Mouse (Mus musculus) lung, adult 2 months (tissue): Measurements from ENCODE around the gene Snrnp40. TPM values are rescaled to one million over a fixed set of nuclear protein-coding genes. Genes with fewer than 3 reads are reported as not detected.
A peak's percentile ranks its signal among the peaks of the same experiment; 100 is the strongest.

Source experiments
- DNase-seq: peaks from one replicate; pipeline ENCODE4 v3.0.0; 2022
- H3K4me1 ChIP-seq: fragments of 200-500 bp; 2 replicates; pipeline ENCODE4 v1.6.1; 2011; ENCODE audit warnings: low read length; ENCODE audit not compliant: control insufficient read depth, insufficient read depth
- H3K4me3 ChIP-seq: fragments of 200-500 bp; replicated peaks from 2 replicates; pipeline ENCODE3; 2011; ENCODE audit warnings: low read depth, mild to moderate bottlenecking, control low read depth, low read length; ENCODE audit errors: extremely low read depth
- CTCF ChIP-seq: fragments of 200-500 bp; IDR thresholded peaks from 2 replicates; pipeline ENCODE4 v1.5.1; 2011; ENCODE audit warnings: mild to moderate bottlenecking, low read length, control low read depth; ENCODE audit not compliant: insufficient read depth
- POLR2A ChIP-seq: fragments of 200-500 bp; IDR thresholded peaks from 2 replicates; pipeline ENCODE4 v1.6.1; 2011; ENCODE audit warnings: low read depth, mild to moderate bottlenecking, control low read depth, low read length, borderline replicate concordance; ENCODE audit errors: extremely low read depth
- WGBS: fragments of 180-500 bp; shearing (Covaris S2); methylation state at CpG from one replicate; pipeline ENCODE4 v1.1.7; 2018; 5-methylcytosine and 5-hydroxymethylcytosine counted together
- polyA plus RNA-seq: library from polyadenylated mRNA; depleted of rRNA; stranded (reverse); fragments of >200 nt; gene quantifications from 2 replicates; pipeline ENCODE4 v1.2.3, GENCODE M21; 2012

Snrnp40 gene
- polyA plus RNA-seq, 1 experiment = 26.2 TPM

DNA sequence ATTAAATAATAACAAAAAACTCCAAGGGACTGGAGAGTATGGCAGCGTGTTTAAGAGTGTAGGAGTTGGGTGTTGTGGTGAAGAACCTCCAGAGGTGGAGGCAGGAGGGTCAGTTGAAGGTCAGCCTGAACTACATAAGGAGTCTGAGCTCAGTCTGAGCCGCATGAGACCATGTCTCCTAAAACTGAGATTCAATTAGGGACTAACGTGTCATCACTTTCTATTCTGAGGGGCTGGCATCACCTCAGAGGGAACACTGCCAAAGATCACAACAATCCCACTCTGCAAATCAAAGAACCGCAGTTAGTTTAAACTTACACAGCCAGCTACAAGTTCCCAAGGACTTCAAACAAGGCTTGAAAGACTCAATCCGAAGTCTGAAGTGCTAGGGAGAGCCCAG is 36.3 kb upstream of the Snrnp40 start:
- Histone ChIP-seq H3K4me1 (no peaks in the 10 kb centered on the region), H3K4me3 (no peak overlapping the region)
- 39% methylated on average over 5 of the region's 5 CpGs for WGBS
- TF ChIP-seq POLR2A (no peak), CTCF (no peak)
- DNase-seq = no peak

- WGBS = 100% methylated on average over 2 of the region's 2 CpGs
- no peak for DNase-seq
- TF ChIP-seq POLR2A (no peak), CTCF (no peak)
- H3K4me1 ChIP-seq = no peaks in the 10 kb centered on the region
- H3K4me3 ChIP-seq = no peak overlapping the region
These were observed 34.5 kb upstream of the Snrnp40 start for GRCm38 (mm10) chr4:130325446-130325845.

GRCm38 (mm10) chr4:130327366-130327765 is 32.6 kb upstream of the Snrnp40 start:
- Histone ChIP-seq H3K4me1 (no peaks in the 10 kb centered on the region), H3K4me3 (no peak overlapping the region)
- 82% methylated on average over 9 of the region's 9 CpGs for WGBS
- TF ChIP-seq CTCF (no peak), POLR2A (no peak)
- no peak for DNase-seq

DNA sequence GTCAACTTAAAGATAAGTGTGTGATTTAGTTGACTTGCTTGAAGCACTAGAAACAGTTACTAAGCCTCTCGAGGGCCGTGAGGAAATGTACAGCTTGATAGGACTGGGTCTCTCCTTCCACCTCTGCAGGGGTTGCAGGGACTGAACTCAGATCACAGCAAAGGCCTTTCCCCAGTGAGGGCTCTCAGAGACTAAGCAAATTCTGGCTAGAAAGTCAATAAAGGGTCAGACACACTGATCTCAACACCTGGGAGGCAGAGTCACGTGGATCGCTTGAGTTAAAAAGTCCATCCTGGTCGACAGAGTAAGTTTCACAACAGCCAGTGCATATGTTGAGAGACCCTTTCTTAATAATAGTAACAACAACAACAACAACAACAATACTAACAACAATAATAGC is 24.1 kb upstream of the Snrnp40 start:
- H3K4me3 ChIP-seq = no peak overlapping the region
- DNase-seq = no peak
- 78% methylated on average over 5 of the region's 5 CpGs for WGBS
- TF ChIP-seq POLR2A (no peak), CTCF (no peak)
- H3K4me1 ChIP-seq = no peaks in the 10 kb centered on the region

GRCm38 (mm10) chr4:130341691-130342090 is 18.2 kb upstream of the Snrnp40 start:
- H3K4me3 ChIP-seq = no peak overlapping the region

DNA sequence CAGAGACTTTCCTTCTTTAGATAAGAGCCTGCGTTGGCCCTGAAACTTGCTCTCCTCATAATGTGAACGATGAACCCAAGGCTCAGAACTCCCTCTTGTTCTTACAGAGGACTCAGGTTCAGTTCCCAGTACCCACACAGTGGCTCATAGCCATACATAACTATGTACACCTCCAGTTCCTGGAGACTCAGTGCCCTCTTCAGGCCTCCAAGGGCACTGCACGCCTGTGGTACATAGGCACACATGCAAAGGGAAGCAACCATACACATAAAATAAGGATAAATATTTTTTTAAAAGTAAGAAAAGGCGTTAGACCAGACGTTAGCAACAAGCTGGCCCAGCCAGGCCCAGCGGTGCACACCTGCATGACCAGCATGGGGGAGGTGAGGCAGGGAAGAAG is 10.3 kb upstream of the Snrnp40 start:
- no peaks in the 10 kb centered on the region for H3K4me1 ChIP-seq
- WGBS = 98% methylated on average over 6 of the region's 6 CpGs
- no peak for DNase-seq
- H3K4me3 ChIP-seq = no peak overlapping the region
- TF ChIP-seq POLR2A (no peak), CTCF (peak; percentile 43)

More at GRCm38 (mm10) chr4:130341691-130342090, 18.2 kb upstream of the Snrnp40 start:
- DNase-seq = peak; percentile 47
- H3K4me1 ChIP-seq = no peaks in the 10 kb centered on the region
- 25% methylated on average over 4 of the region's 4 CpGs for WGBS
- TF ChIP-seq POLR2A (no peak), CTCF (0 out of 2 replicates have a peak, but pooled peaks have one; percentile 10)

DNA sequence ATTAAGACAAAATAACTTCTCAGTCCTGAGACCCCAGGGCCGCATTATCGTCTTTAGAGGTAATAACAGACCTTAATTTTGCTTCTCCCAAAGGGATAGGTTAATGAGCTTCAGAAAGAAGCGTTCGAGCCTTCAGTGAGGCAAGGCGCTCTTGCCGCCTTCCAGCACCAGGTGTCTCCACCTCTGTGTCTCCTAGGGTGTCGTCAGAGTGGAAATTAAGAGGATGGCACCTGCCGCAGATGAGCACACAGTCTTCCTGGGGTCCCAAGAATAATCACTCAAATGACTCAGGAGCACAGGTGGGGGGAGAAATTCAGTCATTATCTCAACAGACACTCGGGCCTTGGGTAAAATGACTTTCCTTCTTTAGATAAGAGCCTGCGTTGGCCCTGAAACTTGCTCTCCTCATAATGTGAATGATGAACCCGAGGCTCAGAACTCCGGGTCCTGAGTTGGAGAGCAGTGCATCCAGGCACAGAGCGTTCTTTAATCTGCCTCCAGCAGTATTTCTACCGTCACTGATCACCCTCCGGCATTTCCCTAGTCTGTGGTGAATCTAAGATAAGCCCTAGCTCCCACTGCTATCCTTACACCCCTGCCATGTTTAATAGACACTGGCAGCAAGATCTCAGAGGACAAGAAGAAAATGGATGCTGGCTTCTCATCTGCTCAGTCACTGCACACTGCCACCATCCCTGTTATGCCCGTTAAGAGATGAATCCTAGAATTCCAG is 9.1 kb upstream of the Snrnp40 start:
- whole genome bisulfite sequencing = 88% methylated on average over 16 of the region's 16 CpGs
- no peaks in the 10 kb centered on the region for H3K4me1 ChIP-seq

DNA sequence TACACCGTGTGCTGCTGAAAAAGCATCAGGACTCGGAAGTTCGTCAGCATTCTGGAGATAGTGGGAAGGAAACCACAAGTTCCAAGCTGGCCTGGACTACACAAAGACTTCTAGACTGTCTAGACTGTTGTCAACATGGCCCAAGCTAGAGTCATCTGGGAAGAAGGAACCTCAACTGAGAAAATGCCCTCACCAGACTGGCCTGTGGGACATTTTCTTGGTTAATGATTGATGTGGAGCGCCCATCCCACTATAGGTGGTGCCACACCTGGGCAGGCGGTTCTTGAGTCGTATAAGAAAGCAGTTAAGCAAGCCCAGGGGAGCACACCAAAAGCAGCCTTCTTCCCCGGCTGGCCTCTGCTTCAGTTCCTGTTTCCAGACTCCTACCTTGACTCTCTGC is 7.3 kb upstream of the Snrnp40 start:
- TF ChIP-seq CTCF (no peak), POLR2A (no peak)
- no peaks in the 10 kb centered on the region for H3K4me1 ChIP-seq
- 88% methylated on average over 7 of the region's 7 CpGs for WGBS
- DNase-seq = no peak
- H3K4me3 ChIP-seq = no peak overlapping the region

More for the DNA sequence above, 9.1 kb upstream of the Snrnp40 start:
- TF ChIP-seq POLR2A (no peak), CTCF (no peak)
- H3K4me3 ChIP-seq = no peak overlapping the region
- no peak for DNase-seq

GRCm38 (mm10) chr4:130357946-130358345 is 2.0 kb upstream of the Snrnp40 start:
- Histone ChIP-seq H3K4me3 (no peak overlapping the region), H3K4me1 (peaks cover 5% of the 10 kb centered on the region; the same call in 1 of the 2 replicates)
- no peak for TF ChIP-seq CTCF
- no peak for TF ChIP-seq POLR2A
- DNase-seq = no peak

GRCm38 (mm10) chr4:130360238-130360590 is 282 bp downstream of the Snrnp40 start:
- DNase-seq = no peak
- H3K4me3 ChIP-seq = peak overlapping the region; percentile 83
- under 1% methylated on average over 19 of the region's 19 CpGs for WGBS
- peaks cover 5% of the 10 kb centered on the region; the same call in 1 of the 2 replicates for H3K4me1 ChIP-seq
- no peak for TF ChIP-seq CTCF
- no peak for TF ChIP-seq POLR2A
